Mouse (Mus musculus): ENCODE results near the gene Usp7. TPM values are rescaled to one million over a fixed set of nuclear protein-coding genes. Genes with fewer than 3 reads are reported as not detected.
A peak's percentile ranks its signal among the peaks of the same experiment; 100 is the strongest.

The Usp7 gene
- polyA plus RNA-seq, 1 experiment from 2014 or later, result 12.5 TPM

DNA sequence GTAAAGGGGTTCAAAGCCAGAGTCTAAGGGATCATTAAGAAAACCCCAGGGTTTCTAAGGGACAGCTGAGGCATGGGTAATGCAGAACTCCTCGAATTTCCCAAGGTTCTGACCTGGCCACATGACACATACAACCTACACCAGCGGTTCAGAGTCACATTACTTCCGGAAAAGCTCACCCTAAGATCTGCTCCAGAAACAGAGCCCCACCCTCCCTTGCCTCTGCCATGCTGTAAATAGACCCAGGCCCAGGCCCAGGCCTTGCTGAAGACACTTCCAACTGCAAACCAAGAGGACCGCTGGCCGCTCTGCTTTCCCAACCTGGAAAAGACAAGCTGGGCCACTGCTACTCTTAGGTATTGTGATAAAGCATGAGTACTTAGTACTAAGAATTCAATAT is 77.3 kb downstream of the Usp7 start:
- H3K9me3 ChIP-seq (replicated peaks), result no peaks in the 10 kb centered on the region
- peaks cover 20% of the 10 kb centered on the region for H3K4me1 ChIP-seq (replicated peaks)
- ATAC-seq (replicated peaks; ENCODE audit: insufficient number of reproducible peaks, insufficient read depth, low FRiP score, low read depth), result no peak
- no peak overlapping the region for H3K27ac ChIP-seq
- 86% methylated on average over 5 of the region's 5 CpGs for WGBS
- H3K9ac ChIP-seq, result no peak overlapping the region
- H3K36me3 ChIP-seq, result peaks cover 56% of the 10 kb centered on the region
- no peak overlapping the region for H3K4me3 ChIP-seq
- no peaks in the 10 kb centered on the region for H3K27me3 ChIP-seq
- no peak overlapping the region for H3K4me2 ChIP-seq

DNA sequence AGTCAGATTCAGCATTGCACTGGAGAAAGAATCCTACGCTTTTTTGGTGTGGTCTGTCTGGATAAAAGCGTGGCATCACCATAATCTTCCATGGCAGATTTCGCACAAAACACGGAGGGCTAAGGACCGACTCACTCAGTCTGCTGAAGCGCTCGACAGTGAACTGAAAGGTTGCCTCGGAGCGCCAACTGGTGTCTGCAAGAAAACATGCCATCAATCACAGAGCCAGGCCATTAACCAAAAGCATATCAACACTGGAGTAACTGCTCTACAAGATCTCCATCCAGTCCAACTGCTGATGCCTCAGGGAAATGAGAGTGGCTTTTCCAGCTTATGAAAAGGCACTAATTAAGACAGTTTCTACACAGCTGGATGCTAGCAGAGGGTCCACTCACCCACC is 80.1 kb downstream of the Usp7 start:
- Histone ChIP-seq H3K9me3 (replicated peaks) (no peaks in the 10 kb centered on the region), H3K36me3 (peaks cover 82% of the 10 kb centered on the region), H3K4me3 (no peak overlapping the region), H3K27ac (no peak overlapping the region), H3K27me3 (no peaks in the 10 kb centered on the region), H3K9ac (no peak overlapping the region), H3K4me1 (replicated peaks) (peaks cover 20% of the 10 kb centered on the region), H3K4me2 (no peak overlapping the region)
- 80% methylated on average over 9 of the region's 9 CpGs for WGBS
- no peak for ATAC-seq (replicated peaks; ENCODE audit: insufficient number of reproducible peaks, insufficient read depth, low FRiP score, low read depth)

DNA sequence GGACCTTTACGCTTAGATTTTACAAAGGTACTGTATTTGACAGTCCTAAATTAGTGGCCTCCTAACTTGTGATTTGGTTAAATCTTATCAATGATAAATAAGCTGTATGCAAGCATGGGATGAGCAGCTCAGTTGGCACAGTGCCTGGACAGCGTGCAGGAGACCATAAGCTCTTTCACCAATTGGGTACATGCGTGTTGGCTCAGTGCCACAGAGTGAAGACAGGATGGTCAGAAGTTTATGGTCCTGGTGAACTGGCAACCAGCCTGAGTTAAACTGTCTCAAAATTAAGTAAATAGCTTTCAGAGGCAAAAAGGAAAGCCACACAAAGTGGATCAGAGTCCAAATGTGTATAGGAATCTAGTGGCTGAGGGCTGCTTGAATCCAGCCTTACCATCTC is 91.5 kb downstream of the Usp7 start:
- Histone ChIP-seq H3K36me3 (peaks cover 91% of the 10 kb centered on the region), H3K9ac (no peak overlapping the region), H3K4me2 (no peak overlapping the region), H3K27ac (no peak overlapping the region), H3K4me1 (replicated peaks) (no peaks in the 10 kb centered on the region), H3K9me3 (replicated peaks) (no peaks in the 10 kb centered on the region), H3K4me3 (no peak overlapping the region), H3K27me3 (no peaks in the 10 kb centered on the region)
- WGBS, result 82% methylated on average over 3 of the region's 3 CpGs
- no peak for ATAC-seq (replicated peaks; ENCODE audit: insufficient number of reproducible peaks, insufficient read depth, low FRiP score, low read depth)

- no peak overlapping the region for H3K4me3 ChIP-seq
- no peak for ATAC-seq (replicated peaks; ENCODE audit: insufficient number of reproducible peaks, insufficient read depth, low FRiP score, low read depth)
- no peaks in the 10 kb centered on the region for H3K4me1 ChIP-seq (replicated peaks)
- no peaks in the 10 kb centered on the region for H3K9me3 ChIP-seq (replicated peaks)
- H3K4me2 ChIP-seq, result no peak overlapping the region
- no peak overlapping the region for H3K27ac ChIP-seq
- peaks cover 92% of the 10 kb centered on the region for H3K36me3 ChIP-seq
- H3K9ac ChIP-seq, result no peak overlapping the region
- H3K27me3 ChIP-seq, result no peaks in the 10 kb centered on the region
- WGBS, result 81% methylated on average over 8 of the region's 8 CpGs
These were observed 92.6 kb downstream of the Usp7 start for GRCm38 (mm10) chr16:8699556-8699955.

- no peak overlapping the region for H3K27ac ChIP-seq
- H3K27me3 ChIP-seq, result no peaks in the 10 kb centered on the region
- peaks cover 12% of the 10 kb centered on the region for H3K4me1 ChIP-seq (replicated peaks)
- 91% methylated on average over 7 of the region's 7 CpGs for WGBS
- no peak overlapping the region for H3K4me2 ChIP-seq
- no peak for ATAC-seq (replicated peaks; ENCODE audit: insufficient number of reproducible peaks, insufficient read depth, low FRiP score, low read depth)
- H3K36me3 ChIP-seq, result peaks cover 70% of the 10 kb centered on the region
- H3K9me3 ChIP-seq (replicated peaks), result no peaks in the 10 kb centered on the region
- H3K9ac ChIP-seq, result no peak overlapping the region
- H3K4me3 ChIP-seq, result no peak overlapping the region
These were observed 100.9 kb downstream of the Usp7 start for GRCm38 (mm10) chr16:8691206-8691605.

DNA sequence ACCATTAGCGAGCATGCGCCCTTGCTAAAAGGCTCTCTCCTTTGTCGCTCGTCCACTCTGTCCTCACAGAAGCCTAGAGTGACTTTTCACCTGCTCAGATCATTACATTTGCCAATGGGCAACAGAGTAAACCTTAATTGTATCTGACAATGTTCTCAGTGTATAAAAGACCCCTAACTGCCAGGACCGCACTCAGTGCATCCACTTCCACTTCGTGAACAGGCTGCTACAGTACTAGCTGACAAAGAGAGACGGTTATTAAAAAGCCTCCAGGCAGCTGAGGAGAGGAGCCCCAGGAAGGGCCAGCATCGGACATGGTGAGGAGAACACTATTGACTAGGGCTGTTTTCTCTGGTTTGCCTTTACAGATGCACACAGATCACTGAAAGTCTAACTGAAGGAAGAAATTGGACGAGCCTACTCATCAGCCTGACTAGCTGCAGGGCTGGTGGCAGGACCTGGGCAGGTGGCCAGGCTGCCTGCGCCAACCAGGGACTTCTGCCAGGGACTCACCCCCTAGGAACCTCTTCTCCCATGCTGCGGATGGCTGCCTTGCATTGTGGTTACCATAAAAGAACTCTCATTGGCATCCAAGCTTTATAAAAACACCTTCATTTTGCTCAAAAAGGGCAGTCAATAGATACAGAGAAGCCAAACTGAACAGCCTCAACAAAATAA is 102.0 kb downstream of the Usp7 start:
- ATAC-seq (replicated peaks; ENCODE audit: insufficient number of reproducible peaks, insufficient read depth, low FRiP score, low read depth), result no peak
- Histone ChIP-seq H3K27me3 (no peaks in the 10 kb centered on the region), H3K4me2 (no peak overlapping the region), H3K4me3 (no peak overlapping the region), H3K36me3 (peaks cover 61% of the 10 kb centered on the region), H3K4me1 (replicated peaks) (peaks cover 12% of the 10 kb centered on the region), H3K27ac (no peak overlapping the region), H3K9ac (no peak overlapping the region), H3K9me3 (replicated peaks) (no peaks in the 10 kb centered on the region)
- WGBS, result 84% methylated on average over 11 of the region's 11 CpGs

GRCm38 (mm10) chr16:8687559-8688112 is 104.5 kb downstream of the Usp7 start:
- peaks cover 12% of the 10 kb centered on the region for H3K4me1 ChIP-seq (replicated peaks)
- no peaks in the 10 kb centered on the region for H3K9me3 ChIP-seq (replicated peaks)
- no peak for ATAC-seq (replicated peaks; ENCODE audit: insufficient number of reproducible peaks, insufficient read depth, low FRiP score, low read depth)
- peaks cover 37% of the 10 kb centered on the region for H3K36me3 ChIP-seq
- no peaks in the 10 kb centered on the region for H3K27me3 ChIP-seq
- no peak overlapping the region for H3K27ac ChIP-seq
- H3K9ac ChIP-seq, result no peak overlapping the region
- no peak overlapping the region for H3K4me2 ChIP-seq
- no peak overlapping the region for H3K4me3 ChIP-seq

GRCm38 (mm10) chr16:8686871-8687535 is 105.1 kb downstream of the Usp7 start:
- H3K4me3 ChIP-seq, result no peak overlapping the region
- H3K9ac ChIP-seq, result no peak overlapping the region; the same call in 1 of the 2 replicates
- WGBS, result 50% methylated on average over 11 of the region's 11 CpGs
- no peak overlapping the region for H3K27ac ChIP-seq
- peaks cover 12% of the 10 kb centered on the region for H3K4me1 ChIP-seq (replicated peaks)
- no peaks in the 10 kb centered on the region for H3K27me3 ChIP-seq
- peak; percentile 29; the same call in 1 of the 2 replicates for ATAC-seq (replicated peaks; ENCODE audit: insufficient number of reproducible peaks, insufficient read depth, low FRiP score, low read depth)
- no peaks in the 10 kb centered on the region for H3K9me3 ChIP-seq (replicated peaks)
- H3K4me2 ChIP-seq, result no peak overlapping the region
- peaks cover 31% of the 10 kb centered on the region for H3K36me3 ChIP-seq

DNA sequence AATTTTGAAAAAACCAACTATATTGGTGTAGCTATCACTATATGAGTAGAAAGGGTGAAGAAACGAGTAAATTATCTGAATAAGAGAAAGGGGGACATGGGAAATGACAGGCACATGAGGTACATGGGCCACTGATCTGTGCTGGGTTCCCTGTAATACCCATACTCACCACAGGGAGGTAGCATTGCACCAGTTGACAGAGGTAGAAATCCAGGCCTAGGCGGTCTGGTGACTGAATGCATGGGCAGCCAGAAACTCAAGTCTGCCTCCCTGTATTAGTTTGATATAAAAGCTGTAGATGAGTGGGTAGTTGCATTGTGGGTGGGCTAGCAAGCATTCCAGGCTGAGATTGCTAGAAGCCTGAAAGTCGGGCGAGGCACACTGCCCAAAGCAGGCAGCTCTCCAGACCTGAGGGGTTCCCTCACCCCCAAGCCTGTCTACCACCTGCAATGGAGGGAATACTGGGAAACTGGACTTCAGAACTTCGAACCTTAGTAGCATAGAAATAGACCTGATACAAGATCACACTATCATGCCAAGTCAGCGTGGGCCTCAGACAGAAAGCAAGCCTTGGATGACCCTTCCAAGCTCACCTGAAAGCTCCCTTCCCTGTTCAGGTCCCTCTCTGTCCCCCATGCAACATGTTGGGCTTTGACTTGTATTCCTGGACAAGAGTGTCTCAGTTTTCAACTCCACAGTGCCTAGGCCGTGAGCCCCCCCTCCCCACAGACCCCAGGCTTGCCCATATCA is 105.8 kb downstream of the Usp7 start:
- WGBS, result 58% methylated on average over 7 of the region's 7 CpGs
- Histone ChIP-seq H3K4me2 (no peak overlapping the region), H3K9me3 (replicated peaks) (no peaks in the 10 kb centered on the region), H3K36me3 (peaks cover 24% of the 10 kb centered on the region), H3K27me3 (no peaks in the 10 kb centered on the region), H3K4me1 (replicated peaks) (peaks cover 12% of the 10 kb centered on the region), H3K9ac (no peak overlapping the region), H3K4me3 (no peak overlapping the region), H3K27ac (no peak overlapping the region)
- peak; percentile 5; the same call in 1 of the 2 replicates for ATAC-seq (replicated peaks; ENCODE audit: insufficient number of reproducible peaks, insufficient read depth, low FRiP score, low read depth)

- peaks cover 12% of the 10 kb centered on the region for H3K4me1 ChIP-seq (replicated peaks)
- no peak for ATAC-seq (replicated peaks; ENCODE audit: insufficient number of reproducible peaks, insufficient read depth, low FRiP score, low read depth)
- H3K27me3 ChIP-seq, result no peaks in the 10 kb centered on the region
- H3K36me3 ChIP-seq, result peaks cover 13% of the 10 kb centered on the region
- H3K27ac ChIP-seq, result no peak overlapping the region
- no peaks in the 10 kb centered on the region for H3K9me3 ChIP-seq (replicated peaks)
- WGBS, result 41% methylated on average over 4 of the region's 4 CpGs
- H3K4me3 ChIP-seq, result no peak overlapping the region
- no peak overlapping the region for H3K4me2 ChIP-seq
- H3K9ac ChIP-seq, result no peak overlapping the region
These were observed 107.0 kb downstream of the Usp7 start for GRCm38 (mm10) chr16:8685087-8685486.

DNA sequence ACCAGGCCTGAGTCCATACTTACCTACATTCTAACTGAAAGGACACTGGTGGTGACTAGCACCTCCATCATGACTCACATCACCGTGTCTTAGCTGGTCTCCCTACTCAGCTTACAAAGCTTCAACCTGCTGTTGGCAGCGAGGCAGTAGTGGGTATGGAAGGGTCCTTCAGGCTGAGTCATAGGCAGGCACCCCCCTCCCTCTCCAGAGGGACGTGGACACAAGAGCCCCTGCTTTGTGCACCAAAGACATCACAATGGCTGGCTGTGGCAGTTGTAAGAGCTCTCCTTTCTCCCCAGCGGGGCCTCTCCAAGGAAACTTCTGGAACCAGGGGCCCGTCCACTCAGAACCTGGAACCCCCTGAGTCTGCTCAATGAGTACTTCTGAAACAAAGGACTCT is 111.6 kb downstream of the Usp7 start, which contains the start of gene Gm5767:
Gene Gm5767, plus strand, starts transcription at position 301 of the 400 bp plus-strand sequence.
- no peaks in the 10 kb centered on the region for H3K36me3 ChIP-seq
- no peaks in the 10 kb centered on the region for H3K4me1 ChIP-seq (replicated peaks)
- WGBS, result 81% methylated on average over 5 of the region's 5 CpGs
- H3K27me3 ChIP-seq, result no peaks in the 10 kb centered on the region
- no peaks in the 10 kb centered on the region for H3K9me3 ChIP-seq (replicated peaks)
- no peak within 1 kb of the TSS for H3K4me3 ChIP-seq
- H3K4me2 ChIP-seq, result no peak within 1 kb of the TSS
- no peak within 1 kb of the TSS for H3K9ac ChIP-seq
- H3K27ac ChIP-seq, result no peak within 1 kb of the TSS
- ATAC-seq (replicated peaks; ENCODE audit: insufficient number of reproducible peaks, insufficient read depth, low FRiP score, low read depth), result no peak
